Mouse (Mus musculus) kidney, adult 2 months (tissue): ENCODE data around the gene Spp1. TPM values are rescaled to one million over a fixed set of nuclear protein-coding genes. Genes with fewer than 3 reads are reported as not detected.

Experiments
- DNase-seq: peaks from one replicate; pipeline ENCODE4 v3.0.0; 2021
- H3K27ac ChIP-seq: fragments of 200-500 bp; 2 replicates; pipeline ENCODE4 v1.5.1; 2012; ENCODE audit warnings: low read depth, low read length, control low read depth, inconsistent platforms; ENCODE audit not compliant: insufficient read depth
- H3K27me3 ChIP-seq: fragments of 200-500 bp; replicated peaks from 2 replicates; pipeline ENCODE4 v1.6.1; 2012; ENCODE audit warnings: mild to moderate bottlenecking, moderate library complexity, low read length, inconsistent platforms; ENCODE audit not compliant: control insufficient read depth, insufficient read depth
- H3K36me3 ChIP-seq: fragments of 200-500 bp; 2 replicates; pipeline ENCODE4 v1.6.1; 2012; ENCODE audit warnings: mild to moderate bottlenecking, moderate library complexity, low read length, inconsistent platforms; ENCODE audit not compliant: control insufficient read depth, insufficient read depth
- H3K4me1 ChIP-seq: fragments of 200-500 bp; 2 replicates; pipeline ENCODE4 v1.6.1; 2011; ENCODE audit warnings: low read length; ENCODE audit not compliant: control insufficient read depth, insufficient read depth
- H3K4me3 ChIP-seq: fragments of 200-500 bp; 2 replicates; pipeline ENCODE4 v1.5.1; 2011; ENCODE audit warnings: mild to moderate bottlenecking, low read depth, low read length, control low read depth; ENCODE audit not compliant: insufficient read depth
- CTCF ChIP-seq: fragments of 200-500 bp; conservative IDR thresholded peaks from 2 replicates; pipeline ENCODE4 v1.5.1; 2011; ENCODE audit warnings: low read depth, mild to moderate bottlenecking, control low read depth, low read length, moderate library complexity, mixed read lengths; ENCODE audit not compliant: insufficient read depth, insufficient read length
- POLR2A ChIP-seq: fragments of 200-500 bp; IDR thresholded peaks from one replicate; pipeline ENCODE4 v1.6.1; 2011; ENCODE audit warnings: low read depth, low read length, control low read depth
- WGBS: fragments of 180-500 bp; shearing (Covaris S2); methylation state at CpG from one replicate; pipeline ENCODE4 v1.1.7; 2018; 5-methylcytosine and 5-hydroxymethylcytosine counted together
- polyA plus RNA-seq: library from polyadenylated mRNA; depleted of rRNA; stranded (reverse); fragments of >200 nt; gene quantifications from 2 replicates; pipeline ENCODE4 v1.2.3, GENCODE M21; 2012

Gene Spp1
- polyA plus RNA-seq, 1 experiment: 1,966 TPM

DNA sequence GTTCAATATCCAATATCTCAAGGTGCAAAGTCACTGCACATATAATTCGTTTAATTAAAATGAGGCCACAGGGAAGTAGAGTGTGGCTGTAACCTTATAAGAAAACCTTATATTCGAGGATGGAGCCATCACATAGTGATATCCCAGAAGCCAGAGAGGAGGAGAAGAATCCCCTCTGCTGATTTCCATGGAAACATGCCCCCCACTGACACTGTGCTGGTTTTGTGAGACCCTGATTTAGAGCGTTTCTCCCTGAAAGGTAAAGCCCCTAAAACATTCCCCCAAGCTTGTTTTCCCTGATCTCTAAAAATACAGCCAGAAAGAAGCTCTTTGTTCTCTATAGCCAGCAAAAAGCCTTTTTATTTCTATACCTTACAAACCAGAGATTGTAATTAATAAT is 14.6 kb downstream of the Spp1 start:
- Histone ChIP-seq H3K4me1 (no peaks in the 10 kb centered on the region), H3K27ac (no peak overlapping the region), H3K4me3 (no peak overlapping the region), H3K36me3 (no peaks in the 10 kb centered on the region), H3K27me3 (no peaks in the 10 kb centered on the region)
- TF ChIP-seq POLR2A: no peak
- TF ChIP-seq CTCF: no peak
- no peak for DNase-seq
- 59% methylated on average over 3 of the region's 3 CpGs for WGBS

DNA sequence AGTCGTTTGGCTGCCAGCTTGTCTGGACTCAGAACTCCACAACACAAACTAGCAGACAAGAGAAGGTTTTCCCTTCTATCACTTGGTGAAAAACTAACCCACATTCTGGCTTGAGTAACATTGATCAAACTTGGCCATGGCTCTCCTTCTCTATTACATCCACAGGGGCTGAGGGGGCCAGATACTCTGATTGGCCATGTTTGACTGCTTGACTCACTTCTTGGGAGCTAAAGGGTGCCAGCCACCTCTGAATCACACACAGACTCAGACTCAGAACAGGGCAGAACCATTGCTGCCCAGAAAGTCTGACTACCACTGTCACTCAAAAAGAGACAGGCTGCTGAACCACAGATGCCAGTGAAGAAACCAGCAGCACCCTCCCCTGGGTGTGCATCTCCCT is 18.2 kb downstream of the Spp1 start:
- H3K36me3 ChIP-seq: no peaks in the 10 kb centered on the region
- TF ChIP-seq POLR2A (no peak), CTCF (no peak)
- DNase-seq: no peak
- no peak overlapping the region for H3K27ac ChIP-seq
- 58% methylated on average over 1 of the region's 1 CpGs for WGBS
- no peaks in the 10 kb centered on the region for H3K4me1 ChIP-seq
- H3K27me3 ChIP-seq: no peaks in the 10 kb centered on the region
- H3K4me3 ChIP-seq: no peak overlapping the region

DNA sequence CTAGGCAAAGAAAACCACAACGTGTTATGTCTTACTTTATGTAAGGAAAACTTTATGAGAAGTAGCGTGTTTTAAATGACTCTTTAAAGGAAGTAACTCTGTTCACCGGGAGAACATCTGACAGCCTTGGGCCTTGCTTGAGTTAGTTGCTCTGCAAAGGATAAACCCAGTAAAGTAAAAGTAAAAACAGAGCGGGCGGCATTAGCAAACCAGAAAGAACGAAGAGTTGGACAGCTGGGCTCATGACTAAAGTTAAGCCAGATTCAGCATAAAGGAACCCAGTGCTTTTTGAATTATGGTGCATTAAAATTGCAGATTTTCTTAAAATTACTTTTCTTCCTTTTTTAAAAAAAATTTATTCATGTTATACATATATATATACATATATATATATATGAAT is 19.6 kb downstream of the Spp1 start:
- H3K27me3 ChIP-seq: no peaks in the 10 kb centered on the region
- 93% methylated on average over 6 of the region's 6 CpGs for WGBS
- peaks cover 8% of the 10 kb centered on the region; the same call in 1 of the 2 replicates for H3K4me1 ChIP-seq
- H3K36me3 ChIP-seq: no peaks in the 10 kb centered on the region
- no peak overlapping the region for H3K4me3 ChIP-seq
- no peak for TF ChIP-seq POLR2A
- TF ChIP-seq CTCF: no peak
- no peak for DNase-seq
- H3K27ac ChIP-seq: no peak overlapping the region

DNA sequence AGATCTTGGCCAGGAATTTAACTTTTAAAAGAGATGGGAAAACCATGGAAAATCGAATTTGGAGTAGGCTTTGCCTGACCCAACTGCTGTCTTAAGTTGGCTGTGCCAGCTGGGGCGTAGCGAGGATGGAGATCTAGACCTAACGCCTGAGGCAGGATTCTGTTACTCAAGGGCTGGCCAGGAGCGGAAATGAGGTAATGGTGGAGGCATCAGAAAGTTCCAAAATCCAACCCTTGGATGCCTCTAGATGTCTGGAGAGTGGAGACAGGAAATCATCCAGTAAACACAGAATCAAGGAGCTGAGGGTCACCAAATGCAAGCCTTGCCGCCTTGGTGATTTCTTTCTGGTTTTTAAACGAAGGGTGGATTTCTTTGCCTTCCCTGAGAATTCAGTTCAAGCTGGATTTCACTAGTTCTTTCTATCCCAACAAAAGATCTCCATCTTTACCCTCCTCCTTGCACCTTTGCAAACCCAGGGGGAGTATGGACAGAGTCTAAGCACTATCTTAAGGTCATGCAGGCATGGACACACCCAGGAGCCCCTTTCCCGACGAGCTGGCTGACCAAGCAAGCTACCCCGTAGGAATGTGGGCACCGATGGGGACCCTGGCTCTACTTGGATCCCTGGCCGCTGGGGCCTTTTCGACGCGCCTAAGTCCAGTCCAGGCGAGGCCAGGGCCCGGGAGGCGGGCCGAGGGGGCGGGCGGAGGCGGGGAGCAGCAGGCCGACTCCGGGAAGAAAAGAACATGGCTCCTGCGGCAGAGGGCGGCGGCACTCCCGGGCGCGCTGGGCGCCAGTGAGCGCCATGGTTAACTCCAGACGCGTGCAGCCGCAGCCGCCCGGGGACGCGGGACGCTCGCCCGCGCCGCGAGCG is 24.2 kb downstream of the Spp1 start, which contains the start of gene Pkd2:
TSS of gene Pkd2 (plus strand) at position 619 of the 874 bp plus-strand sequence.
- Histone ChIP-seq H3K4me1 (peaks cover 19% of the 10 kb centered on the region), H3K4me3 (peak within 1 kb of the TSS; percentile 92), H3K27me3 (no peaks in the 10 kb centered on the region), H3K27ac (peak within 1 kb of the TSS; percentile 98), H3K36me3 (no peaks in the 10 kb centered on the region)
- DNase-seq: peak; percentile 92
- TF ChIP-seq CTCF (no peak), POLR2A (peak; percentile 64)
- WGBS: 7% methylated on average over 46 of the region's 46 CpGs

DNA sequence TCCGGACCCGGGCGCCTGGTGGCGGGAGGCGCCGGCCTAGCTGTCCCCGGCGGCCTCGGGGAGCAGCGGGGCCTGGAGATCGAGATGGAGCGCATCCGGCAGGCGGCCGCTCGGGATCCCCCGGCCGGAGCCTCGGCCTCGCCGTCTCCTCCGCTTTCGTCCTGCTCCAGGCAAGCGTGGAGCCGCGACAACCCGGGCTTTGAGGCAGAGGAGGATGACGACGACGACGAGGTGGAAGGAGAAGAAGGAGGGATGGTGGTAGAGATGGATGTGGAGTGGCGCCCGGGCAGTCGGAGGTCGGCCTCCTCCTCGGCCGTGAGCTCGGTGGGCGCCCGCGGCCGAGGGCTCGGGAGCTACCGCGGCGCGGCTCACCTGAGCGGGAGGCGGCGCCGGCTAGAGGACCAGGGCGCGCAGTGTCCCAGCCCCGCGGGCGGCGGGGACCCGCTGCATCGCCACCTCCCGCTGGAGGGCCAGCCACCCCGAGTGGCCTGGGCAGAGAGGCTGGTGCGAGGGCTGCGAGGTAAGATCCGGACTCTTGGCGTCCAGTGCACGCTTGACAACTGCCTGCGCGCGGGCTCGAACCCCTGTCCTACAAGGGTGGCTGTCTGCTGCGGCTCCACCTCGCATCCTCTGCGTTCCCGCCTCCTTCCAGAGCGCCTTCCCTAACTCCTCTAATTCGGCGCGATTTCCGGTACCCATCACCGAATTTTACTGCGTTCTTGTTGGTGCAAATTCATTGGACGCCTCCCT is 25.0 kb downstream of the Spp1 start:
- peak overlapping the region; percentile 98 for H3K27ac ChIP-seq
- under 1% methylated on average over 80 of the region's 82 CpGs for WGBS

DNA sequence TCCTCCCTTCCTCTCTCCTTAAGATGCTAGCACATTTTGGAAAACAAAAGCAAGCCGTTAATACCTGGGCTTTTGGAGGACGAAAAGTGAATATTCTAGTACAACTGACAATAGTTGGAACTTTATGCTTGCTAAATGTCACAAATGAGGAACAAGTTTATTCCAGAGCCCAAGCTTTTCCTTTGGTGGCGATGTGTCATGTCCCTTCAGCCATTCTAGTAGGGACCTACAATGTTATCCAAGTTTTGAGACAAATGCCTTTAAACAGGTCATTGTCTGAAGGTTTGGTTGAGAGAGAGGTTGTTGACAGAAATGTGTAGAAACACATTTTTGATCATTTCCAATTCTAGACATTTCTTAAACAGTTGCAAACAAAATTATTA is 25.5 kb downstream of the Spp1 start:
- peak overlapping the region; percentile 98 for H3K27ac ChIP-seq
- H3K36me3 ChIP-seq: no peaks in the 10 kb centered on the region; the same call in 1 of the 2 replicates
- no peaks in the 10 kb centered on the region for H3K27me3 ChIP-seq
- 2% methylated on average over 3 of the region's 3 CpGs for WGBS
- H3K4me3 ChIP-seq: peak overlapping the region; percentile 92
- TF ChIP-seq CTCF: no peak
- TF ChIP-seq POLR2A: no peak
- peaks cover 25% of the 10 kb centered on the region for H3K4me1 ChIP-seq
- DNase-seq: no peak

More for the DNA sequence above, 25.0 kb downstream of the Spp1 start:
- Histone ChIP-seq H3K27me3 (no peaks in the 10 kb centered on the region), H3K4me1 (peaks cover 25% of the 10 kb centered on the region), H3K36me3 (no peaks in the 10 kb centered on the region; the same call in 1 of the 2 replicates), H3K4me3 (peak overlapping the region; percentile 92)
- TF ChIP-seq CTCF (no peak), POLR2A (no peak)
- DNase-seq: peak; percentile 83

DNA sequence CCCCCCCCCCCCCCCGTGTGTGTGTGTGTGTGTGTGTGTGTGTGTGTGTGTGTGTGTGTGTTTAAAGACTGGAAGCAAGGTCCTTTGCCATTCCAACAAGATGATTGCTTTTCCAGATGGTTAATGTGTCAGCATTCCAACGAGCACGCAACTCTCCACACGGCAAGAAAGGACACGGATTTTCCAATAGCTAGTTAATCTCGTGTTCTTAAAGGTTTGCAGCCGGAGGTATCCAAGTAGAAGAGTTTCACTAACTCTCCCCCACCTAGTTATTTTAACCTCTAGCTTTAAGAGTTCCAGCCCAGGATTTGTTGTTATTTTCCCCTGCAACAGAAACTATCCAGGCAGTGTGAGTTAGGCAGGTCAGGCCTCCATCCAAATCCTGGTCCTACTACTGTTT is 25.9 kb downstream of the Spp1 start:
- TF ChIP-seq POLR2A: no peak
- TF ChIP-seq CTCF: no peak
- WGBS: 2% methylated on average over 7 of the region's 7 CpGs
- peak overlapping the region; percentile 81 for H3K27ac ChIP-seq
- peak; percentile 74 for DNase-seq
- H3K27me3 ChIP-seq: no peaks in the 10 kb centered on the region
- H3K36me3 ChIP-seq: no peaks in the 10 kb centered on the region; the same call in 1 of the 2 replicates
- H3K4me3 ChIP-seq: peak overlapping the region; percentile 23
- peaks cover 25% of the 10 kb centered on the region for H3K4me1 ChIP-seq
